Mouse (Mus musculus) ES-CJ7 (cell line): ENCODE measurements around the gene Gm19402.
"Not testable (repeated sequence)": the region's sequence is repeated elsewhere in the genome, so short reads cannot be mapped to it uniquely, and the experiment has no call there.

Experiments
- DNase-seq: peaks from one replicate; pipeline ENCODE4 v3.0.0; 2011; ENCODE audit warnings: low read depth, low spot score

Gene Gm19402

GRCm38 (mm10) chr10:77690356-77690807 lies at the start of gene Gm19402:
Gm19402 (minus strand) TSS chr10:77690757.
- not testable (repeated sequence) for DNase-seq

GRCm38 (mm10) chr10:77738929-77739328 lies 48.4 kb upstream of the Gm19402 start:
- no peak for DNase-seq

GRCm38 (mm10) chr10:77735928-77736327 lies 45.4 kb upstream of the Gm19402 start:
- DNase-seq = peak; percentile 12

- peak; percentile 60 for DNase-seq
Measured at GRCm38 (mm10) chr10:77729241-77729640, 38.7 kb upstream of the Gm19402 start.

GRCm38 (mm10) chr10:77728280-77728679 lies 37.7 kb upstream of the Gm19402 start:
- peak; percentile 36 for DNase-seq

- no peak for DNase-seq
Measured at GRCm38 (mm10) chr10:77726186-77726585, 35.6 kb upstream of the Gm19402 start, which contains the start of gene Gm10100. Gm10100 (plus strand) TSS chr10:77726486.

GRCm38 (mm10) chr10:77724855-77725254 lies 34.3 kb upstream of the Gm19402 start:
- DNase-seq = peak; percentile 25

GRCm38 (mm10) chr10:77720299-77720698 lies 29.7 kb upstream of the Gm19402 start, which contains the start of gene Krtap12-1:
Krtap12-1 (plus strand) TSS chr10:77720599.
- not testable (repeated sequence) for DNase-seq

- DNase-seq = no peak
Measured at GRCm38 (mm10) chr10:77715507-77715906, 24.9 kb upstream of the Gm19402 start, which contains the start of gene Gm10142. Gm10142 (plus strand) TSS chr10:77715807.

GRCm38 (mm10) chr10:77713734-77714133 lies 23.2 kb upstream of the Gm19402 start:
- no peak for DNase-seq

- not testable (repeated sequence) for DNase-seq
Measured at GRCm38 (mm10) chr10:77711157-77711556, 20.6 kb upstream of the Gm19402 start, which contains the start of gene Gm10024. Gm10024 (plus strand) TSS chr10:77711457.

GRCm38 (mm10) chr10:77709831-77710230 lies 19.3 kb upstream of the Gm19402 start:
- no peak for DNase-seq

- no peak for DNase-seq
Measured at GRCm38 (mm10) chr10:77706326-77706725, 15.8 kb upstream of the Gm19402 start, which contains the start of gene Gm10272. Gm10272 (plus strand) TSS chr10:77706626.

GRCm38 (mm10) chr10:77697133-77697532 lies 6.6 kb upstream of the Gm19402 start, which contains the start of gene Gm9508:
Gm9508 (minus strand) TSS chr10:77697233.
- peak; percentile 22 for DNase-seq

- no peak for DNase-seq
Measured at GRCm38 (mm10) chr10:77687021-77687420, 3.5 kb downstream of the Gm19402 start.

- DNase-seq = no peak
Measured at GRCm38 (mm10) chr10:77685895-77686664, 4.5 kb downstream of the Gm19402 start, which contains the start of gene Tspear. Tspear (plus strand) TSS chr10:77686569.

GRCm38 (mm10) chr10:77684181-77684580 lies 6.4 kb downstream of the Gm19402 start:
- no peak for DNase-seq

GRCm38 (mm10) chr10:77682994-77683393 lies 7.6 kb downstream of the Gm19402 start:
- no peak for DNase-seq

GRCm38 (mm10) chr10:77677562-77677961 lies 13.0 kb downstream of the Gm19402 start:
- no peak for DNase-seq

- no peak for DNase-seq
Measured at GRCm38 (mm10) chr10:77673765-77674164, 16.8 kb downstream of the Gm19402 start.

- no peak for DNase-seq
Measured at GRCm38 (mm10) chr10:77671519-77671918, 19.0 kb downstream of the Gm19402 start.

- no peak for DNase-seq
Measured at GRCm38 (mm10) chr10:77670710-77671109, 19.8 kb downstream of the Gm19402 start.

GRCm38 (mm10) chr10:77667402-77667801 lies 23.2 kb downstream of the Gm19402 start:
- DNase-seq = no peak
